Mouse (Mus musculus): ENCODE results near the gene Psrc1. TPM values are rescaled to one million over a fixed set of nuclear protein-coding genes. Genes with fewer than 3 reads are reported as not detected.

The Psrc1 gene
- total RNA-seq, 2 experiments from 2014 or later: 14.3 to 16.2 TPM

GRCm38 (mm10) chr3:108381945-108382875 is 1.4 kb upstream of the Psrc1 start:
- ATAC-seq (replicated peaks; ENCODE audit: poor library complexity, severe bottlenecking): 0 out of 2 replicates have a peak, but pooled peaks have one; percentile 34

- ATAC-seq (replicated peaks; ENCODE audit: poor library complexity, severe bottlenecking): no peak
These were observed 786 bp downstream of the Psrc1 start for GRCm38 (mm10) chr3:108384425-108384824.

GRCm38 (mm10) chr3:108386186-108386585 is 2.5 kb downstream of the Psrc1 start:
- no peak for ATAC-seq (replicated peaks; ENCODE audit: poor library complexity, severe bottlenecking)

- peak; percentile 99 for ATAC-seq (replicated peaks; ENCODE audit: poor library complexity, severe bottlenecking)
These were observed 5.5 kb downstream of the Psrc1 start for GRCm38 (mm10) chr3:108389111-108389545.

- ATAC-seq (replicated peaks; ENCODE audit: poor library complexity, severe bottlenecking): no peak
These were observed 8.7 kb downstream of the Psrc1 start for GRCm38 (mm10) chr3:108392299-108392698.

GRCm38 (mm10) chr3:108392793-108393192 is 9.2 kb downstream of the Psrc1 start:
- no peak for ATAC-seq (replicated peaks; ENCODE audit: poor library complexity, severe bottlenecking)

- no peak for ATAC-seq (replicated peaks; ENCODE audit: poor library complexity, severe bottlenecking)
These were observed 14.6 kb downstream of the Psrc1 start for GRCm38 (mm10) chr3:108398281-108398680.

GRCm38 (mm10) chr3:108400442-108400841 is 16.8 kb downstream of the Psrc1 start:
- ATAC-seq (replicated peaks; ENCODE audit: poor library complexity, severe bottlenecking): no peak

GRCm38 (mm10) chr3:108401692-108402527 is 18.3 kb downstream of the Psrc1 start:
- ATAC-seq (replicated peaks; ENCODE audit: poor library complexity, severe bottlenecking): peak; percentile 97

- no peak for ATAC-seq (replicated peaks; ENCODE audit: poor library complexity, severe bottlenecking)
These were observed 18.9 kb downstream of the Psrc1 start for GRCm38 (mm10) chr3:108402528-108402920.

- ATAC-seq (replicated peaks; ENCODE audit: poor library complexity, severe bottlenecking): no peak
These were observed 22.1 kb downstream of the Psrc1 start for GRCm38 (mm10) chr3:108405536-108406305.

- no peak for ATAC-seq (replicated peaks; ENCODE audit: poor library complexity, severe bottlenecking)
These were observed 22.8 kb downstream of the Psrc1 start for GRCm38 (mm10) chr3:108406306-108406885.

GRCm38 (mm10) chr3:108408517-108409008 is 24.9 kb downstream of the Psrc1 start:
- no peak for ATAC-seq (replicated peaks; ENCODE audit: poor library complexity, severe bottlenecking)

- ATAC-seq (replicated peaks; ENCODE audit: poor library complexity, severe bottlenecking): no peak
These were observed 26.2 kb downstream of the Psrc1 start for GRCm38 (mm10) chr3:108409656-108410358.

GRCm38 (mm10) chr3:108410359-108410714 is 26.7 kb downstream of the Psrc1 start:
- ATAC-seq (replicated peaks; ENCODE audit: poor library complexity, severe bottlenecking): no peak

- ATAC-seq (replicated peaks; ENCODE audit: poor library complexity, severe bottlenecking): no peak
These were observed 27.6 kb downstream of the Psrc1 start for GRCm38 (mm10) chr3:108411026-108411753.

- ATAC-seq (replicated peaks; ENCODE audit: poor library complexity, severe bottlenecking): no peak
These were observed 28.1 kb downstream of the Psrc1 start for GRCm38 (mm10) chr3:108411754-108412121.

- no peak for ATAC-seq (replicated peaks; ENCODE audit: poor library complexity, severe bottlenecking)
These were observed 30.2 kb downstream of the Psrc1 start for GRCm38 (mm10) chr3:108413634-108414360.
